Mouse (Mus musculus): ENCODE results near the gene Rrp9.

DNA sequence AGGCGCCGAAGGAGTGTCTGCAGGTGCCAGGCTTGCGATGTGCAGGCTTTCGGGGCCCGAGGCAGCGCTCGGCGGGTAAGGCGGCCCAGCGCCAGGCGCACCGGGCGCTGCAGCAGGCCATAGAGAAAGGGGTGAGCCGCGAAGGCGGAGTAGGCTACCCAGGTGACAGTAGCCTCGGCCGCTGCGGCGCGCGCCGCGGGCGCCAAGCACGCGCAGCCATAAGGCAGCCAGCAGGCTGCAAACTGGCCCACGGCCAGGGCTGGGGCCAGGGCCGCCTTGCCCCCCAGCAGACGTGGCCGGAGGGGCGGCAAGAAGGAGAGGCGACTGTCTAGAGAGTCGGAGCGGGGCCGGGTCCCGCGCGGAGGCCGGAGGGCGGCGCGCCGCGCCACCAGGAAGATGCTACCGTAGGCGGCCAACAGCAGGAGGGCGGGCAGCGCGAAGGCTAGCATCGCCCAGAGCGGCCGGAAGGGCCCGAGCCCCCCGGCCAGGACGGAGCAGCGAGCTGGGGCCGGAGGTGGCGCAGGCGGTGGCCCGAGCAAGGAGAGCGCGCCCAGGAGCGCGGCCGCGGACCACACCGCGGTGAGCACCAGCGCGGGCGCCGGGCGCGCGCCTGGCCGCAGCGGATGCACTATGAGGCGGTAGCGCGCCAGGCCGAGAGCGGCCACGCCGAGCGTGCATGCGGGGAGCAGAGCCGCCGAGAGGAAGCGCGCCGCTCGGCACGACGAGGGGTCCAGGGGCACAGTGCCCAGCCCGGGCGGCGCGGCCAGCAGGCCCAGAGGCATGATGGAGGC lies 10.8 kb upstream of the Rrp9 start:
- TF ChIP-seq CTCF (IDR thresholded peaks at IDR 0.05; ENCODE audit: control insufficient read depth, insufficient read depth, insufficient replicate concordance, low read depth, low read length) (no peak), POLR2A (IDR thresholded peaks at IDR 0.05; ENCODE audit: control insufficient read depth, low read depth, low read length) (no peak)

All from testis, adult 2 months (tissue).